Mouse (Mus musculus): ENCODE measurements around the gene Stra6l. TPM values are rescaled to one million over a fixed set of nuclear protein-coding genes. Genes with fewer than 3 reads are reported as not detected.

The Stra6l gene
- total RNA-seq, 2 experiments from 2014 or later: not detected

- no peak for DNase-seq (ENCODE audit: low spot score in 2 of 2)
These were observed 62.8 kb downstream of the Stra6l start for GRCm38 (mm10) chr4:45911256-45911655.

GRCm38 (mm10) chr4:45911876-45912275, 63.4 kb downstream of the Stra6l start:
- DNase-seq (ENCODE audit: low spot score in 2 of 2): no peak

- DNase-seq (ENCODE audit: low spot score in 2 of 2): no peak
These were observed 68.6 kb downstream of the Stra6l start for GRCm38 (mm10) chr4:45917091-45917490.

- DNase-seq (ENCODE audit: low spot score in 2 of 2): no peak
These were observed 73.4 kb downstream of the Stra6l start for GRCm38 (mm10) chr4:45921663-45922435.

- DNase-seq (ENCODE audit: low spot score in 2 of 2): no peak
These were observed 75.5 kb downstream of the Stra6l start for GRCm38 (mm10) chr4:45924011-45924410.

- DNase-seq (ENCODE audit: low spot score in 2 of 2): no peak
These were observed 80.1 kb downstream of the Stra6l start for GRCm38 (mm10) chr4:45928561-45928960.

Other genes with a start within 250 kb of the Stra6l start
- 1 to 10 TPM; 7.4 to 8.5 TPM for gene Aldh1b1, start 49.6 kb upstream of the Stra6l start, total RNA-seq (2021)
- 1 to 10 TPM in 1 of 2 experiments, under 1 TPM in 1; 0.43 to 1.4 TPM for gene Igfbpl1, start 21.7 kb upstream of the Stra6l start, total RNA-seq (2021)
- under 1 TPM; 0.36 to 0.79 TPM for gene Ccdc180, start 41.6 kb downstream of the Stra6l start, total RNA-seq (2021)
- 10 to 100 TPM; 29.3 to 30.8 TPM for gene Tdrd7, start 116.7 kb downstream of the Stra6l start, total RNA-seq (2021)
- gene Tmod1, start 190.3 kb downstream of the Stra6l start, total RNA-seq (2021): 10 to 100 TPM; 20.6 to 22.8 TPM

Data from layer of hippocampus, adult 18-20 months (tissue).